Mouse (Mus musculus) liver, embryonic 16.5 days (tissue): ENCODE results near the gene Igfbp5. TPM values are rescaled to one million over a fixed set of nuclear protein-coding genes. Genes with fewer than 3 reads are reported as not detected.
A peak's percentile ranks its signal among the peaks of the same experiment; 100 is the strongest.

Experiments
- ATAC-seq: fragments of 200-750 bp; cut with Nextera tagmentation; 2 replicates; pipeline ENCODE4 v1.8.0; 2017; ENCODE audit warnings: low read depth, mild to moderate bottlenecking, moderate number of reproducible peaks, moderate library complexity
- H3K27ac ChIP-seq: fragments of 300-500 bp; sonication (generic); 2 replicates; pipeline ENCODE4 v1.5.1; 2014; ENCODE audit warnings: mild to moderate bottlenecking, low read length
- H3K27me3 ChIP-seq: fragments of 300-500 bp; sonication (generic); 2 replicates; pipeline ENCODE4 v1.6.1; 2014; ENCODE audit warnings: low read depth, low read length, mixed read lengths; ENCODE audit not compliant: control insufficient read depth, insufficient read depth
- H3K36me3 ChIP-seq: fragments of 300-500 bp; sonication (generic); 2 replicates; pipeline ENCODE4 v1.6.1; 2014; ENCODE audit warnings: mild to moderate bottlenecking; ENCODE audit not compliant: control insufficient read depth, insufficient read depth
- H3K4me1 ChIP-seq: fragments of 300-500 bp; sonication (generic); 2 replicates; pipeline ENCODE4 v1.6.1; 2014; ENCODE audit warnings: low read depth, low read length, mixed read lengths; ENCODE audit not compliant: control insufficient read depth
- H3K4me2 ChIP-seq: fragments of 300-500 bp; sonication (generic); 2 replicates; pipeline ENCODE4 v1.6.1; 2014; ENCODE audit warnings: low read depth, low read length, mixed read lengths
- H3K4me3 ChIP-seq: fragments of 300-500 bp; sonication (generic); 2 replicates; pipeline ENCODE4 v1.5.1; 2014; ENCODE audit warnings: low read depth, mild to moderate bottlenecking, low read length
- H3K9ac ChIP-seq: fragments of 300-500 bp; sonication (generic); 2 replicates; pipeline ENCODE4 v1.6.1; 2014; ENCODE audit warnings: low read depth, low read length
- H3K9me3 ChIP-seq: fragments of 300-500 bp; sonication (generic); replicated peaks from 2 replicates; pipeline ENCODE4 v1.6.1; 2016; ENCODE audit warnings: low read length; ENCODE audit not compliant: control insufficient read depth
- WGBS: fragments of 180-500 bp; shearing (Covaris S2); extraction: QIAGEN DNeasy Blood & Tissue Kit; methylation state at CpG from one replicate; pipeline ENCODE4 v1.1.7; 2014; ENCODE audit not compliant: insufficient replicate concordance; 5-methylcytosine and 5-hydroxymethylcytosine counted together
- polyA plus RNA-seq: library from polyadenylated mRNA; unstranded; fragments of >200 nt; fragmentation: Nextera tagmentation; extraction: Ambion mirVana; gene quantifications from 2 replicates; pipeline ENCODE4 v1.2.1, GENCODE M21; 2015

The Igfbp5 gene
- polyA plus RNA-seq, 1 experiment from 2014 or later = 1.7 TPM

DNA sequence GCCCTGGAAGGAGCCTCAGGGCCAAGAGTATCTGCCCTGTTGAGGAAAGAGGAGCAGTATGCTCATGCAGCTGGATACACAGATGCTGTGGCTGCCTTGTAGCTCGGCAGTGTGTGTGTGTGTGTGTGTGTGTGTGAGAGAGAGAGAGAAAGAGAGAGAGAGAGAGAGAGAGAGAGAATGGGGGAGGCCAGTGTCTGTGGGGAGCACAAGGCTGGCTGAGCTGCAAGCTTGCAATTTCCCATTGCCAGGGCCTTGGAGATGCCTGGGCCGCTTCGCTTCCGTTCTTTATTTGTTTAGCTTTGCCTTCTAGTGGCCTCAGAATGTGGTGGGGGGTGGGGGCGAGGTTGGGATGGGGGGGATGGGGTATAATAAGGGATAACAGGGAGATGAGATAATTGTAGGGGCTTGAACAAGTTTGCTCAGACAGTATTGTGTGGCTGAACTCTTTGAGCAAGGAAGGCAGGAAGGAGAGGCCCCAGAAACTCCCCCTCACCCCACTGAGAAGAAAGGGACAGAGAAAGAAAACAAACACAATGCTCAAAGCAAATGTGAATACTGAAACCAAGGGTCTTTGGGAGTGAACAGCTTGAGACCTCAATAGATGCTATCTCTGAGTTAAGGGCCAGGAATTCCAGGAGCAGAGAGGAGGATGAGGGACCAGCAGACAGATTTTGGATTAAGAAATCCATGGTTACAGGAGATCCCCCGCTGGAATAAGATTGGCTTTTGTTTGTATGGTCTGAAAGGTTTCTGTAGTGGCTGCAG lies 60.9 kb downstream of the Igfbp5 start:
- no peak overlapping the region for H3K4me3 ChIP-seq
- no peak overlapping the region for H3K9ac ChIP-seq
- no peak for ATAC-seq
- H3K27me3 ChIP-seq = no peaks in the 10 kb centered on the region
- H3K9me3 ChIP-seq = no peaks in the 10 kb centered on the region
- no peaks in the 10 kb centered on the region for H3K4me1 ChIP-seq
- WGBS = 37% methylated on average over 6 of the region's 6 CpGs
- H3K27ac ChIP-seq = no peak overlapping the region
- no peak overlapping the region for H3K4me2 ChIP-seq
- no peaks in the 10 kb centered on the region for H3K36me3 ChIP-seq

- H3K36me3 ChIP-seq = no peaks in the 10 kb centered on the region
- H3K4me1 ChIP-seq = no peaks in the 10 kb centered on the region
- WGBS = 46% methylated on average over 5 of the region's 5 CpGs
- H3K27me3 ChIP-seq = no peaks in the 10 kb centered on the region
- no peak overlapping the region for H3K4me2 ChIP-seq
- no peaks in the 10 kb centered on the region for H3K9me3 ChIP-seq
- no peak overlapping the region for H3K27ac ChIP-seq
- no peak overlapping the region for H3K9ac ChIP-seq
- no peak for ATAC-seq
- H3K4me3 ChIP-seq = no peak overlapping the region
Measured at GRCm38 (mm10) chr1:72813089-72813638, 61.5 kb downstream of the Igfbp5 start.

GRCm38 (mm10) chr1:72811061-72811460 lies 63.6 kb downstream of the Igfbp5 start:
- 57% methylated on average over 3 of the region's 3 CpGs for WGBS

DNA sequence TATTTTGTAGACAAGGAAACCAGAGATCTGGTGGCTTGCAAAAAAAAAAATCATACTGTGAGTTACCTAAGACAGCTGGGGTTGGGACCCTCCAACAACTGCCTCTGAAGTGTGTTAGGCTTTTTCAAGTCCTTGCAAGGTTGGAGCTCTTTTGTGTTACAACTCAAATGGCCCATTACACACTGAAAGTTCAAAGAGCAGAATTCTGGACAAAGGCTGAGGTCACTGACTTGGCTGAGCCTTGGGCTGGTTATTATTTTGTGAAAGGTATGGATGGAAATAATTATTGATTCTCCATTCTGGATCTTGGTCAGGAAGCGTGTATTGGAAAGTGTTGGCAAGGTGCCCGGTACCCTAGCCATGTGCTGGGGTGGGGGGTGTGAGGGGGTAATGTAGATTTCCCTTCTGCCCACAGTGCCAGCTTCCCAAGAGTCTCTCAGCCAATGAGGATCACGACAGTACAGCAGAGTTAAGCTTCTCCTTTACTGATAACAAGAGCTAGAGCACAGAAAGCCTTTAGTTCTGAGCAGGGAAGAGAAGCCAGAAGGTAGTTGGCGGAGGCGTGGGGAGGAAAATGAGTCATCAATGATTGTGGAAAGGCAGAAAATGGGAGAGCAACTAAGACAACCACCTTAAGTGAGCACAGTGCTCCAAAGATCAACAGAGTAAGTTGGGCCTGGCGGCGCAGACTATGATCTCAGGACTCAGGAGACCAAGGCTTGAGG lies 64.6 kb downstream of the Igfbp5 start:
- Histone ChIP-seq H3K4me1 (no peaks in the 10 kb centered on the region), H3K9me3 (no peaks in the 10 kb centered on the region), H3K36me3 (no peaks in the 10 kb centered on the region), H3K9ac (no peak overlapping the region), H3K27ac (no peak overlapping the region), H3K27me3 (no peaks in the 10 kb centered on the region), H3K4me3 (no peak overlapping the region), H3K4me2 (no peak overlapping the region)
- 66% methylated on average over 7 of the region's 7 CpGs for WGBS
- no peak for ATAC-seq

More at GRCm38 (mm10) chr1:72811061-72811460, 63.6 kb downstream of the Igfbp5 start:
- no peaks in the 10 kb centered on the region for H3K36me3 ChIP-seq
- H3K9me3 ChIP-seq = no peaks in the 10 kb centered on the region
- H3K4me3 ChIP-seq = no peak overlapping the region
- no peak overlapping the region for H3K9ac ChIP-seq
- ATAC-seq = no peak
- H3K4me2 ChIP-seq = no peak overlapping the region
- H3K27ac ChIP-seq = no peak overlapping the region
- H3K4me1 ChIP-seq = no peaks in the 10 kb centered on the region
- no peaks in the 10 kb centered on the region for H3K27me3 ChIP-seq

DNA sequence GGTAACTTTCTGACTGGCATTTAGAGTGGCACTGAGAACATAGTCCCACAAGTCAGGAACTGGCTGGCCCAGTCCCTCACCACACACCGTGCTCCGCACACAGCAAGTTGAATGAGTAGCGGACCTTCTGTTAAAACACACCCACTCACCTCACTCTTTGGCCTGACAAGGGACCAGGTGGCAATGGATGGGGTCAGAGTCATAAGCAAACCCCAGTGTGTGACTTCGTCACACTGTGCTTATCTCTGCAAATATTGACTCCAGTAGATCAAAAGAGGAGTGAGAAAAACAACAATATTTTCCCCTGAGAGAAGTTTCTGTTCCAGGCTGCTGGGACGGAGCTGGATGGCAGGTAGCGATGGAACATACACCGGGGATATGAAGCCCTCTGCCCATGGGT lies 65.4 kb downstream of the Igfbp5 start:
- no peaks in the 10 kb centered on the region for H3K9me3 ChIP-seq
- H3K27ac ChIP-seq = no peak overlapping the region
- H3K4me2 ChIP-seq = no peak overlapping the region
- H3K4me1 ChIP-seq = no peaks in the 10 kb centered on the region
- no peak overlapping the region for H3K4me3 ChIP-seq
- 66% methylated on average over 7 of the region's 7 CpGs for WGBS
- H3K27me3 ChIP-seq = no peaks in the 10 kb centered on the region
- H3K36me3 ChIP-seq = no peaks in the 10 kb centered on the region
- H3K9ac ChIP-seq = no peak overlapping the region
- ATAC-seq = peak; percentile 81

Other genes with a start within 250 kb of the Igfbp5 start
- gene Ankar, start 174.3 kb downstream of the Igfbp5 start, polyA plus RNA-seq = not detected in 2 replicates
- gene Rpl37a, start 163.6 kb downstream of the Igfbp5 start, polyA plus RNA-seq = 749 and 899 TPM in 2 replicates
- gene Igfbp2, start 50.4 kb downstream of the Igfbp5 start, polyA plus RNA-seq = 13.4 and 17.9 TPM in 2 replicates
- gene Tnp1, start 141.0 kb upstream of the Igfbp5 start, polyA plus RNA-seq = not detected in 2 replicates